Mouse (Mus musculus) CH12.LX (cell line): ENCODE measurements around the gene Chchd6. TPM values are rescaled to one million over a fixed set of nuclear protein-coding genes. Genes with fewer than 3 reads are reported as not detected.

ENCODE experiments used
- DNase-seq: peaks from one replicate; pipeline ENCODE4 v3.0.0-alpha.2; 2013; ENCODE audit errors: extremely low read depth
- H3K27ac ChIP-seq: 2 replicates; pipeline ENCODE4 v1.5.1; 2012; ENCODE audit warnings: low read depth, mild to moderate bottlenecking, control low read depth, moderate library complexity; ENCODE audit not compliant: insufficient read depth
- H3K27me3 ChIP-seq: replicated peaks from 2 replicates; pipeline ENCODE3; 2012; ENCODE audit warnings: inconsistent platforms
- H3K36me3 ChIP-seq, 2 experiments: replicated peaks in 1 of 2; 2 replicates each; pipeline versions ENCODE3 to v1.6.1; 2012; ENCODE audit warnings: inconsistent platforms in 1 of 2, low read length in 1 of 2, mild to moderate bottlenecking in 1 of 2, mixed read lengths in 1 of 2, moderate library complexity in 1 of 2; ENCODE audit not compliant: control insufficient read depth in 1 of 2, insufficient read depth in 1 of 2
- H3K4me1 ChIP-seq, 2 experiments: 2 replicates each; pipeline ENCODE4 v1.6.1; 2012; ENCODE audit warnings: inconsistent platforms in 1 of 2, moderate library complexity in 1 of 2; ENCODE audit not compliant: insufficient read depth in 2 of 2, control insufficient read depth in 1 of 2
- H3K4me2 ChIP-seq: 2 replicates; pipeline ENCODE4 v1.6.1; 2012; ENCODE audit warnings: low read depth, mild to moderate bottlenecking, control low read depth; ENCODE audit not compliant: poor library complexity, insufficient read depth, severe bottlenecking
- H3K4me3 ChIP-seq, 3 experiments: fragments of 150-350 bp in 1 of 3; sonication (generic) in 1 of 3; replicated peaks in 1 of 3; 2 replicates each; pipeline versions ENCODE3 to v1.5.1; 2011 to 2012; ENCODE audit warnings: low read depth in 2 of 3, low read length in 2 of 3, mild to moderate bottlenecking in 2 of 3, moderate library complexity in 2 of 3, control low read depth in 1 of 3, improper control_type of control experiment in 1 of 3, inconsistent platforms in 1 of 3, mixed read lengths in 1 of 3; ENCODE audit not compliant: poor library complexity in 1 of 3
- H3K79me2 ChIP-seq: replicated peaks from 2 replicates; pipeline ENCODE4 v1.6.1; 2012; ENCODE audit warnings: mild to moderate bottlenecking, moderate library complexity; ENCODE audit not compliant: control insufficient read depth, poor library complexity, insufficient read depth, severe bottlenecking; ENCODE audit errors: extremely low read depth
- H3K9ac ChIP-seq: 2 replicates; pipeline ENCODE4 v1.6.1; 2012; ENCODE audit warnings: low read depth, mild to moderate bottlenecking, control low read depth, moderate library complexity; ENCODE audit not compliant: insufficient read depth
- H3K9me3 ChIP-seq: replicated peaks from 2 replicates; pipeline ENCODE3; 2012; ENCODE audit warnings: low read length, inconsistent platforms, mixed read lengths
- BHLHE40 ChIP-seq: IDR thresholded peaks from 2 replicates; pipeline ENCODE4 v1.6.1; 2011; ENCODE audit warnings: mild to moderate bottlenecking, low read depth, low read length, improper control_type of control experiment
- CHD1 ChIP-seq: IDR thresholded peaks from 2 replicates; pipeline ENCODE4 v1.6.1; 2012; ENCODE audit warnings: low read depth, low read length, improper control_type of control experiment, inconsistent platforms
- CHD2 ChIP-seq: IDR thresholded peaks from 2 replicates; pipeline ENCODE4 v1.6.1; 2011; ENCODE audit warnings: low read length, improper control_type of control experiment
- E2F4 ChIP-seq: IDR thresholded peaks from 2 replicates; pipeline ENCODE4 v1.6.1; 2011; ENCODE audit warnings: low read depth, low read length, improper control_type of control experiment; ENCODE audit not compliant: insufficient replicate concordance
- EP300 ChIP-seq: IDR thresholded peaks from 2 replicates; pipeline ENCODE4 v1.6.1; 2011; ENCODE audit warnings: low read length, improper control_type of control experiment
- JUN ChIP-seq: IDR thresholded peaks from 2 replicates; pipeline ENCODE4 v1.6.1; 2011; ENCODE audit warnings: low read depth, mild to moderate bottlenecking, low read length, improper control_type of control experiment, moderate library complexity; ENCODE audit not compliant: insufficient read depth
- JUND ChIP-seq: conservative IDR thresholded peaks from 2 replicates; pipeline ENCODE4 v1.6.1; 2011; ENCODE audit warnings: low read depth, low read length, improper control_type of control experiment
- KAT2A ChIP-seq: IDR thresholded peaks from 2 replicates; pipeline ENCODE4 v1.6.1; 2012; ENCODE audit warnings: low read length, improper control_type of control experiment, inconsistent platforms; ENCODE audit not compliant: insufficient replicate concordance
- MAX ChIP-seq: IDR thresholded peaks from 2 replicates; pipeline ENCODE4 v1.6.1; 2011; ENCODE audit warnings: low read length, improper control_type of control experiment
- NRF1 ChIP-seq: IDR thresholded peaks from 2 replicates; pipeline ENCODE4 v1.6.1; 2014; ENCODE audit warnings: low read depth, mild to moderate bottlenecking, inconsistent platforms, low read length, improper control_type of control experiment, moderate library complexity
- PAX5 ChIP-seq: IDR thresholded peaks from 2 replicates; pipeline ENCODE4 v1.6.1; 2012; ENCODE audit warnings: low read length, inconsistent platforms, mixed read lengths
- POLR2A ChIP-seq: IDR thresholded peaks from 2 replicates; pipeline ENCODE4 v1.6.1; 2011; ENCODE audit warnings: low read depth, mild to moderate bottlenecking, improper control_type of control experiment, low read length
- SIN3A ChIP-seq: IDR thresholded peaks from 2 replicates; pipeline ENCODE4 v1.6.1; 2012; ENCODE audit warnings: low read length, improper control_type of control experiment, inconsistent platforms
- TBP ChIP-seq: conservative IDR thresholded peaks from 2 replicates; pipeline ENCODE4 v1.6.1; 2011; ENCODE audit warnings: low read depth, low read length, improper control_type of control experiment
- UBTF ChIP-seq: IDR thresholded peaks from 2 replicates; pipeline ENCODE4 v1.6.1; 2012; ENCODE audit warnings: low read depth, mild to moderate bottlenecking, inconsistent platforms, low read length, improper control_type of control experiment, moderate library complexity
- ZKSCAN1 ChIP-seq: IDR thresholded peaks from 2 replicates; pipeline ENCODE4 v1.6.1; 2012; ENCODE audit warnings: low read depth, inconsistent platforms, low read length, improper control_type of control experiment, borderline replicate concordance
- ZMIZ1 ChIP-seq: IDR thresholded peaks from 2 replicates; pipeline ENCODE4 v1.6.1; 2012; ENCODE audit warnings: low read depth, mild to moderate bottlenecking, inconsistent platforms, low read length, improper control_type of control experiment
- dilution Hi-C: fragments of 300-500 bp; cut with MboI; formaldehyde crosslinking; loops from 2 replicates; pipeline ENCODE4 v1.14.3; 2020; ENCODE audit warnings: low sequenced_read_pairs; ENCODE audit not compliant: extremely low pct_unique_long_range_greater_than_20kb, extremely low pct_ligation_motif_present
- in situ Hi-C: fragments of 300-500 bp; cut with MboI; formaldehyde crosslinking; loops from 3 replicates; pipeline ENCODE4 v1.14.3; 2019; ENCODE audit warnings: low sequenced_read_pairs, low pct_ligation_motif_present, low pct_unique_long_range_greater_than_20kb, mixed read lengths
- polyA plus RNA-seq: library from polyadenylated mRNA; unstranded; fragments of >175 nt; gene quantifications from 2 replicates; pipeline ENCODE4 v1.2.1, GENCODE M21; 2012; ENCODE audit warnings: low read depth; ENCODE audit not compliant: insufficient read length
- total RNA-seq, 2 experiments: library from RNA; depleted of rRNA; stranded (reverse); fragments of 300-350 nt in 1 of 2; fragments of >200 nt in 1 of 2; gene quantifications; 2 replicates each; pipeline ENCODE4 v1.2.3; 2012 to 2014

Chchd6 gene
- total and polyA plus RNA-seq, 3 experiments = 33.3 to 41.5 (median 41.3) TPM

DNA sequence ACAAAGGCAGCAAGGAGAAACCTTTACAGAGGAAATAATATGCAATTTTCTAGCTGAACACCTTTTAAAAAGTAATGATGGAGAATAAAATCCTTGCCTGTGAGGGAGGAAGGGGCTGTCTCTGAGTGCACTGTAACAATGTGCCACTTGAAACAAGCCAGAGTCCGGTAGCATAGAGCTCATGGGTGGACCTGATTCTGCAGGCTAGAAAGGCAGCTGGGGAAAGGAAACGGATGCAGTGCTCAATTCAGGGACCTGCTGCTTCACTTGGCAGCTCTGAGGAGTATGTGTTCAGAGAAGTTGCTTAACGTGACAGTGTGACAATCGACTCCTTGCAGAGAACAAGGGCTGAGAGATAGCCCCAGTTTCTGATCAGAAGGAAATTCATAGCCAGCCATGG, 109.4 kb downstream of the Chchd6 start:
- dilution Hi-C loops (no loop called here), in situ Hi-C loops (no loop called here)
- H3K36me3 ChIP-seq = no peaks in the 10 kb centered on the region
- H3K79me2 ChIP-seq = no peaks in the 10 kb centered on the region
- no peak overlapping the region for H3K27ac ChIP-seq
- DNase-seq = no peak
- H3K9ac ChIP-seq = no peak overlapping the region
- H3K4me2 ChIP-seq = no peak overlapping the region
- H3K4me1 ChIP-seq = peaks cover 4 to 18% of the 10 kb centered on the region in 2 experiments
- H3K27me3 ChIP-seq = no peaks in the 10 kb centered on the region
- no peak overlapping the region for H3K4me3 ChIP-seq
- TF ChIP-seq JUN (no peak), ZKSCAN1 (no peak), SIN3A (no peak), POLR2A (no peak), KAT2A (no peak), PAX5 (no peak), NRF1 (no peak), JUND (no peak), CHD1 (no peak), TBP (no peak)
- H3K9me3 ChIP-seq = no peaks in the 10 kb centered on the region

DNA sequence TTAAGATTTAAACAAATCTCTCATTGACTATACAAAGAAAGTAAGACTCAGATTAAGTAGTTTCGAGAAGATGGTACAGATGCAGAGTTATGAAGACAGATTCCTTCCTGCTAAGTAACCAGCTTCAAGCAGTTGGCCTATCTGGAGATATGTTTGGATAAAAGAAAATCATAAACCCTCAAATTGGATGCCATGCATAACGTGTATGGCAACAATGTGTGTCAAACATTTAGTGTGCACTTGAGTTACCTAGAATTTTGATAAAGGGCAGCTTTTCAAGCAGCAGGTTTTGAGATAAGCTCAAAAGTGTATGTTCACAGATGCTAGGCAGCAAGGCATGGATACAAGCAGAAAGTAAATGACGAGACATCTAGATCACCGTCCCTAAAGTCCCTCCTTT, 114.3 kb downstream of the Chchd6 start:
- no peak for DNase-seq
- H3K27me3 ChIP-seq = no peaks in the 10 kb centered on the region
- H3K27ac ChIP-seq = no peak overlapping the region
- no peaks in the 10 kb centered on the region for H3K79me2 ChIP-seq
- in situ Hi-C loops (no loop called here), dilution Hi-C loops (no loop called here)
- no peaks in the 10 kb centered on the region for H3K36me3 ChIP-seq
- no peak overlapping the region for H3K4me3 ChIP-seq
- H3K9ac ChIP-seq = no peak overlapping the region
- no peaks in the 10 kb centered on the region; a peak in 1 of 4 replicates for H3K4me1 ChIP-seq
- TF ChIP-seq ZKSCAN1 (no peak), BHLHE40 (no peak), POLR2A (no peak), JUND (no peak), UBTF (no peak), EP300 (no peak), CHD2 (no peak), KAT2A (no peak), E2F4 (no peak), MAX (no peak), ZMIZ1 (no peak)
- H3K9me3 ChIP-seq = no peaks in the 10 kb centered on the region
- H3K4me2 ChIP-seq = no peak overlapping the region
